Mouse (Mus musculus) midbrain, embryonic 13.5 days (tissue): ENCODE data around the gene Cad. TPM values are rescaled to one million over a fixed set of nuclear protein-coding genes. Genes with fewer than 3 reads are reported as not detected.
A peak's percentile ranks its signal among the peaks of the same experiment; 100 is the strongest.
"Not testable (repeated sequence)": the region's sequence is repeated elsewhere in the genome, so short reads cannot be mapped to it uniquely, and the experiment has no call there.

ENCODE experiments used
- ATAC-seq: fragments of 200-750 bp; cut with Nextera tagmentation; 2 replicates; pipeline ENCODE4 v1.8.0; 2017; ENCODE audit warnings: mild to moderate bottlenecking, moderate TSS enrichment, moderate library complexity
- H3K27ac ChIP-seq: fragments of 300-500 bp; sonication (generic); 2 replicates; pipeline ENCODE4 v1.5.1; 2015; ENCODE audit warnings: inconsistent platforms, mild to moderate bottlenecking, moderate library complexity
- H3K27me3 ChIP-seq: fragments of 300-500 bp; sonication (generic); 2 replicates; pipeline ENCODE4 v1.6.1; 2015; ENCODE audit warnings: mild to moderate bottlenecking, inconsistent platforms
- H3K36me3 ChIP-seq: fragments of 300-500 bp; sonication (generic); 2 replicates; pipeline ENCODE4 v1.6.1; 2015; ENCODE audit warnings: mild to moderate bottlenecking, inconsistent platforms
- H3K4me1 ChIP-seq: fragments of 300-500 bp; sonication (generic); replicated peaks from 2 replicates; pipeline ENCODE4 v1.6.1; 2015; ENCODE audit warnings: inconsistent platforms
- H3K4me2 ChIP-seq: fragments of 300-500 bp; sonication (generic); replicated peaks from 2 replicates; pipeline ENCODE4 v1.6.1; 2015; ENCODE audit warnings: moderate library complexity, mild to moderate bottlenecking, inconsistent platforms
- H3K4me3 ChIP-seq: fragments of 300-500 bp; sonication (generic); replicated peaks from 2 replicates; pipeline ENCODE4 v1.5.1; 2015; ENCODE audit warnings: mild to moderate bottlenecking, inconsistent platforms
- H3K9ac ChIP-seq: fragments of 300-500 bp; sonication (generic); replicated peaks from 2 replicates; pipeline ENCODE4 v1.6.1; 2015; ENCODE audit warnings: mild to moderate bottlenecking, inconsistent platforms
- H3K9me3 ChIP-seq: fragments of 300-500 bp; sonication (generic); 2 replicates; pipeline ENCODE4 v1.6.1; 2016; ENCODE audit warnings: mild to moderate bottlenecking, inconsistent platforms
- WGBS: fragments of 180-500 bp; shearing (Covaris S2); methylation state at CpG from one replicate; pipeline ENCODE4 v1.1.7; 2015; 5-methylcytosine and 5-hydroxymethylcytosine counted together
- polyA plus RNA-seq: library from polyadenylated mRNA; unstranded; fragments of >200 nt; fragmentation: Nextera tagmentation; extraction: Ambion mirVana; gene quantifications from 2 replicates; pipeline ENCODE4 v1.2.1, GENCODE M21; 2015

Cad gene
- polyA plus RNA-seq = 16.1 and 19.1 TPM in 2 replicates

DNA sequence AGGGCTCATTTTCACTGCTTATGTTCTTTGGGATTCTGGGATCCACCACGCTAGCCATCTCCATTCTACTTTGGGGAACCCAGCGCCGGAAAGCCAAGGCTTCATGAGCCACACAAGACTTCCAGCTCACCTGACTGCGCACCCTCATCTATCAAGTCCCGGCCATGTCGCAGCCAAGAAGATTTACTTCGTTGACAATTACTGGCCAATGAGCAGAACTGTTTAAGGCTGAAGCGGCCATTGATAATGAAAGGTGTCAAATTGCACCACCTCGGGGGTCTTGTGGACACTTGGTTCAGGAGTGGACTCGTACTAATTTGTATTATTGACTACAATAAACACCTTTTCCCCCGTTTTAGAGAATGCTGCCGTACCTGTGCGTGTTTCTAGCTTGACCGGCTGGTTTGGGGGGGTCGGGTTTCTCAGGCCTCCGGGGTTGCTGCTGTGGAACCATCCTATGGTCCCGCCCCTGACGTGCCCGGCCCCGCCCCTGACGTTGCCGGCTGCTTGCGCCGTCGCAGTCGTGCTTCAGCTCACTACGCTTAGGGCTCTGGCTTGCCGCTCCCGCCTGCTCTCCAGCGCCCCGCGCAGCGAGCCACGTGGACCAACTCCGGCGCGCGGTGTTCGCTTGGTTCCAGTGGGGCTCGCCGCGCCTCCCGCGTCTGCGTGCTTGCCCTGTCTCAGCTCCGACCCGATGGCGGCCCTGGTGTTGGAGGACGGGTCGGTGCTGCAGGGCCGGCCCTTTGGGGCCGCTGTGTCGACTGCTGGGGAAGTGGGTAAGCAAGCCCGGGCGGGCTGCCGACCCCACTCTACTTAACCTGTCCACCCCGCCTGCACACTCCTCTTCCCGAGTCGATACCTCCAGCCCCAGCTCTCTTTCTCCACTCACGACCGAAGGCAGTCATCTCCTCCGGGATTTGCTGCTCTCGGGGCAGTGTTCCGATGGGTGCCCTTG lies at the start of gene Cad:
TSS of gene Cad (plus strand) at position 520 of the 955 bp plus-strand sequence.
- no peaks in the 10 kb centered on the region for H3K9me3 ChIP-seq
- WGBS = 2% methylated on average over 61 of the region's 64 CpGs
- peak; percentile 98 for ATAC-seq

DNA sequence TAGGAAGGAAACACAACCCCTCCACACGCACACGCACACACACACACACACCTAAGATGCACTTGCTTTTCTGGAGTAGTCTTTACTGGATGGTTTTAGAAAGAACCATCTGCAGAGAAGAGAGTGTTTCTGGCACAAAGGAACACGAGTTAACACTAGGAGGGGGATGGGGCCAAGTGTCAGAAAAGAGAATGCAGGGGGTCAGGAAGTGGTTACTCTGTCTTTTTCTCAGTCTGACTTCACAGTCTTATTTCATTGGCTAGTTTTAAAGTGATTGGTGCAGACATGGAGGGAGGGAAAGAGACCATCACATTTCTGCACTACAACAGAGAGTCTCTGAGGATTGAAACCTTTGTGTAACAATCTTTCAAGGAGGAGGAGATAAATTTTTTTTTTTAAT lies 41.8 kb upstream of the Cad start:
- no peak overlapping the region for H3K4me2 ChIP-seq
- no peak overlapping the region for H3K4me3 ChIP-seq
- no peaks in the 10 kb centered on the region for H3K36me3 ChIP-seq
- H3K4me1 ChIP-seq = no peaks in the 10 kb centered on the region
- no peak overlapping the region for H3K9ac ChIP-seq
- H3K9me3 ChIP-seq = no peaks in the 10 kb centered on the region
- no peaks in the 10 kb centered on the region for H3K27me3 ChIP-seq
- H3K27ac ChIP-seq = no peak overlapping the region
- no peak for ATAC-seq
- WGBS = 73% methylated on average over 3 of the region's 3 CpGs

More for the DNA sequence above, at the start of gene Cad:
- H3K4me2 ChIP-seq = peak within 1 kb of the TSS; percentile 79
- H3K9ac ChIP-seq = peak within 1 kb of the TSS; percentile 77
- H3K4me3 ChIP-seq = peak within 1 kb of the TSS; percentile 56
- H3K27ac ChIP-seq = peak within 1 kb of the TSS; percentile 69
- peaks cover 32% of the 10 kb centered on the region for H3K36me3 ChIP-seq
- no peaks in the 10 kb centered on the region for H3K27me3 ChIP-seq
- H3K4me1 ChIP-seq = peaks cover 24% of the 10 kb centered on the region

DNA sequence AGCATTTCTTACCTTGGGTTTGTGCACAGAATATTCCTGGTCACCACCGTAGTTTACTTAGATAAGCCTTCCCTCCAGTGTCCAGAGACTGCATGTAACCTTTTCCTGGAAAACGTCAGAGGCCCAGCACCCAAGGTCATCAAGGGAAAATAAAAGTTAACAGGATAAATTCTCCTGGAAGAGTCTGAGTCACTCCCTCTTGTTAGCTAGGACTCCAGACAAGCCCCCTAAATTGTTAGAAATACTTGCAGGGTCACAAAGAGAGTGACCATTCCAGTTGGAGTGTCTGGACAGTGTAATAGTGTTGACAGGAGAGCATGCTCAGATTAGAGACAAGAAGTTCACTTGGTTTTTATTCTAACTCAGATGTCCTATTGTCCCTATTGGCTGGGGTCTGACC lies 38.7 kb upstream of the Cad start:
- Histone ChIP-seq H3K9me3 (no peaks in the 10 kb centered on the region), H3K36me3 (no peaks in the 10 kb centered on the region), H3K4me2 (no peak overlapping the region), H3K4me3 (no peak overlapping the region), H3K27me3 (no peaks in the 10 kb centered on the region), H3K4me1 (no peaks in the 10 kb centered on the region), H3K27ac (no peak overlapping the region), H3K9ac (no peak overlapping the region)
- no peak for ATAC-seq
- WGBS = 73% methylated on average over 2 of the region's 2 CpGs

DNA sequence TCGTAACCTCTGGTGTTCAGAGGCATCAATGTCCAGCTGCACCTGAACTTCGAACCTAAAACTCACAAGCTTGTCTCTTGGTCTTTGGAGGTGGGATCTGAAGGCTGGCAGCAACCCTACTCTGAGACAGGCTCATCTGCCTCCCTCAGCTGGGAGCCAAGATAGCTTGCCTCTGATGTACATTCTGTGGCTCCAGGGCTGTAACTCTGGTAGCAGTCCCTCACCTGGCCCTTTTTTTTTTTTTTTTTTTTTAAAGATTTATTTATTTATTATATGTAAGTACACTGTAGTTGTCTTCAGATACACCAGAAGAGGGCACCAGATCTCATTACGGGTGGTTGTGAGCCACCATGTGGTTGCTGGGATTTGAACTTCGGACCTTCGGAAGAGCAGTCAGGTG lies 32.8 kb upstream of the Cad start:
- not testable (repeated sequence) for ATAC-seq, H3K27ac ChIP-seq

DNA sequence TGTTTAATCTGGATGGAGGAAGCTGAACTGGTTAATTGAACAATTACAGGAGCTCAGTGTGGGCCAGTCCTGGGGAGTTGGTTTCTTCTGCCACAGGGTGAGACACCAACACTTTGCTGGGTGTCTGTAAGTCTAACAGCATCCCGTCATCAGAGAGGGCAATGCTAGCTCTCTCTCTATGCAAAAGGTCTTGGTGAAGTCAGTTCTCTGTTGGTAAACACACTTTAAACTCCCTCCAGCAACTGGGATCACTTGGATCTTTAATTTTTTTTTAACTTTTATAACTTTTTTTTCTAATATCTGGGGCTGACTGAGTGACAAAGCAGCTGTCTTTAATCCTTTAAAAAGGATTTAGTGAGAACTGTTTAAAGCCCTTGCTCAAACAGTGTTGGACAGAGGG lies 31.9 kb upstream of the Cad start:
- Histone ChIP-seq H3K27me3 (no peaks in the 10 kb centered on the region), H3K36me3 (no peaks in the 10 kb centered on the region), H3K27ac (no peak overlapping the region), H3K4me1 (peaks cover 7% of the 10 kb centered on the region), H3K4me2 (no peak overlapping the region), H3K9me3 (no peaks in the 10 kb centered on the region), H3K9ac (no peak overlapping the region), H3K4me3 (no peak overlapping the region)
- ATAC-seq = no peak
- WGBS = 23% methylated on average over 1 of the region's 1 CpGs

More for the DNA sequence above, 32.8 kb upstream of the Cad start:
- not testable (repeated sequence) for H3K27me3 ChIP-seq, H3K4me1 ChIP-seq, H3K36me3 ChIP-seq, H3K9me3 ChIP-seq, H3K4me3 ChIP-seq, H3K9ac ChIP-seq, H3K4me2 ChIP-seq
- 77% methylated on average over 5 of the region's 5 CpGs for WGBS

DNA sequence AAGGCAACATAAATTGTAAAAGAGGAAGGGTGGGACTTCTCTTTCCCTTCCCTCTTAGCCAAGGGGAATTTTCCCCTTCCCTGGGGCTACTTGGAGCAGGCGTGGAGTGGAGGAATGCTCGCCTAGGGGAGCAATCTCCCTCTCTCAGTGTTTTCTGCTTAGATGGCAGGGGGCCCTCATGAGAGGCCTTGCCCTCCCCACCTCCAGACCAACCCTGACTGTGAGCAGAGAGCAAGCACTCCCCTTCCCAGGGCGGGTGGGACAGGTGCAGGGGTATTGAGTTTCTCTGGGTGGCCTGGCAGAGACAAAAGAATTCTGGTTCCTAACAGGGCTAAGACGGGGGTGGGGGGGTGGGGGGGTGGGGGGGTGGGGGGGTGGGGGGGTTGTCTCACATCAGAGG lies 31.3 kb upstream of the Cad start:
- no peaks in the 10 kb centered on the region for H3K27me3 ChIP-seq
- H3K9ac ChIP-seq = no peak overlapping the region
- 0% methylated on average over 3 of the region's 4 CpGs for WGBS
- no peak for ATAC-seq
- no peaks in the 10 kb centered on the region for H3K9me3 ChIP-seq
- no peak overlapping the region for H3K4me2 ChIP-seq
- H3K4me1 ChIP-seq = peaks cover 7% of the 10 kb centered on the region
- no peak overlapping the region for H3K27ac ChIP-seq
- H3K4me3 ChIP-seq = no peak overlapping the region
- no peaks in the 10 kb centered on the region for H3K36me3 ChIP-seq

DNA sequence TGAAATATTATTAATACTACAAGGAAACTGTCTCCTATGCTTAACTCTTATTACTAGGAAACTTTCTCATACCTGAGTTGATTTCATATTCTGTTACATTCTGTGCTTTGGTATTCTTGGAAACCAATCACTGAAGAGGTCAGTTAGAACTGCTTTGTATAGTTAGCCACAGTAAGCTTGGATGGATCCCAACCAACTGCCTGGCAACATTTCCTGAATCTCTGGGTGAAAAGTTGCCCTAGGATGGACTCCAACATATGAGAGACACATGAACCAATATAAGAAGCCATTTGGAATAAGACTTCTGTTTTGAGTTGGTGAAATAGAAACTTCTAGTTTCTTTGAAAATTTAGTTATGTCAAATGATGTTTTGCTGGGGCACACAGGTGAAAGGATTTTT lies 29.9 kb upstream of the Cad start:
- H3K4me1 ChIP-seq = peaks cover 7% of the 10 kb centered on the region
- ATAC-seq = no peak
- H3K9ac ChIP-seq = no peak overlapping the region
- H3K27me3 ChIP-seq = no peaks in the 10 kb centered on the region
- no peak overlapping the region for H3K27ac ChIP-seq
- H3K9me3 ChIP-seq = no peaks in the 10 kb centered on the region
- H3K36me3 ChIP-seq = no peaks in the 10 kb centered on the region
- H3K4me3 ChIP-seq = no peak overlapping the region
- no peak overlapping the region for H3K4me2 ChIP-seq

DNA sequence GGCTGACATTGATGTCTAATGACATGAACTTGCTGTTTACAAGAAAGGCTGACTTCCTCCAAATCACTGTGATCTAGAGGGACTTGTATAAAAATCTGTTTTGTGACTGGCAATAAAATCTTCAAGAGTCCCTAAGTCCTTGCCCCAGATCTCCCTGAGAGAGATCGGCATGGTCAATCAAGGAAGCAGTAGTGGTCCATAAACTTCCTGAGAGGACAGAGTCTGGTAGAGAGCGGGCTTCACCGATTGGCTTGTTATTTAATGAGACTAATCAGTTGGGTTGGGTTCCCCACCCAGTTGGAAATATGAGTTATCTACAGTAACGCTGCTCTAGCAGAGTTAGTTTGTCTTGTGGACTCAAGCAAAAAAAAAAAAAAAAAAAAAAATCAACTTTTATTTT lies 23.7 kb upstream of the Cad start:
- Histone ChIP-seq H3K36me3 (peaks cover 6% of the 10 kb centered on the region; the same call in 1 of the 2 replicates), H3K4me2 (no peak overlapping the region), H3K4me1 (no peaks in the 10 kb centered on the region), H3K4me3 (no peak overlapping the region), H3K9ac (no peak overlapping the region), H3K27me3 (no peaks in the 10 kb centered on the region), H3K9me3 (no peaks in the 10 kb centered on the region), H3K27ac (no peak overlapping the region)
- ATAC-seq = no peak
- WGBS = 94% methylated on average over 4 of the region's 4 CpGs

DNA sequence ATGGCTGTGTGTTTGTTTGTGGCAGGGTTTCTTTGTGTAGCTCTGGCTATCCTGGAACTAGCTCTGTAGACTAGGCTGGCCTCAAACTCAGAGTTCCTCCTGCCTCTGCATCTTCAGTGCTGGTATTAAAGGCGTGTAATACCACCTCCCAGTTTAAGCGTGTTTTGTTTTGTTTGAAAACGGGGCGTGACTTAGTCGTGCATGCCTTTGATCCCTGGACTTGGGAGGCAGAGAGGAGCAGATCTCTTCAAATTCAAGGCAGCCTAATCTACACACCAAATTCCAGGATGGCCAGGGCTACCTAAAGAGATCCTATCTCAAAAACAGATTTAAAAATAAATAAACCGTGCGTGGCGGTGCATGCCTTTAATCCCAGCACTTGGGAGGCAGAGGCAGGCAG lies 23.1 kb upstream of the Cad start:
- Histone ChIP-seq H3K9ac (no peak overlapping the region), H3K27me3 (no peaks in the 10 kb centered on the region), H3K36me3 (peaks cover 12% of the 10 kb centered on the region), H3K4me3 (no peak overlapping the region), H3K9me3 (no peaks in the 10 kb centered on the region), H3K4me2 (no peak overlapping the region), H3K27ac (no peak overlapping the region), H3K4me1 (no peaks in the 10 kb centered on the region)
- no peak for ATAC-seq
- WGBS = 87% methylated on average over 8 of the region's 8 CpGs

DNA sequence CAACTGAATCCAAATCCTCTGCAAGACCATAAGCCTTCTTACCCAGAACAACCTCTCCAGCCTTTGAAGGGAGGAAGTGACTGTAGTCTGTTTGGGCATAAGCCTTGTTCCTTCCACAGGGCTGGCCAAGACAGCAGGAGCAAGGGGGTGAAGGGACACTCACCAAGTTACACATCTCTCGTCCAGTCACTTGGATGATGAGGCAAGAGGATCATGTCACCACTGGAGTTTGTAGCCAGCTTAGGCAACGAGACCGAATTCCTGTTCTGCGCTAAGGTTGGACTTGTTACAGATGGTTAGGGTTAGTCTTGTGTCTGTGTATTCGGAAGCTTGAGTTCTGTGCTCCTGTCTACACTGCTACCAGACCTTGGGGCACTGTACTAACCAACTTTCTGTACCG lies 19.9 kb upstream of the Cad start:
- H3K9ac ChIP-seq = no peak overlapping the region
- WGBS = 89% methylated on average over 6 of the region's 6 CpGs
- no peaks in the 10 kb centered on the region for H3K27me3 ChIP-seq
- ATAC-seq = no peak
- H3K4me2 ChIP-seq = no peak overlapping the region
- no peaks in the 10 kb centered on the region for H3K4me1 ChIP-seq
- no peak overlapping the region for H3K4me3 ChIP-seq
- no peak overlapping the region for H3K27ac ChIP-seq
- no peaks in the 10 kb centered on the region for H3K9me3 ChIP-seq
- peaks cover 39% of the 10 kb centered on the region for H3K36me3 ChIP-seq

DNA sequence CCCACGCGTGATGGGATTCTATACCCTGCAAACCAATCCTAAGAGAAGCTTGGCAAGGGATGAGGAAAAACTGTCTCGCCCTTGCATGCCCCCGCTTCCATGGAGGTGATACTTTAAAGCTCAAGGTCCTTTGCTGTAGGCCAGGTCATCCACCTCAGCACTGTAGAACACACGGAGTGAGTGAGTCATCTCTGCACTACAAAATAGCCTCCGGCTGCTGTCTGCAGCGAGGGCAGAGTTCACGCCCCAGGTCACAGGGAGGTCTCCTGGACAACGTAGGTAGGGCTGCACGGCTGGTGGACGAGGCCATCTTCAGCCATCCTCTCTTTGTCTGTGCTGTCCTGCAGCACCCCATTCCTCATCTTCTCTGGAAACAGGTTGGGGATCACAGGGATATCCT lies 18.0 kb upstream of the Cad start:
- not testable (repeated sequence) for H3K27me3 ChIP-seq, H3K27ac ChIP-seq, H3K4me3 ChIP-seq, H3K4me1 ChIP-seq, H3K9ac ChIP-seq, ATAC-seq, H3K9me3 ChIP-seq, H3K4me2 ChIP-seq
- WGBS = 91% methylated on average over 11 of the region's 11 CpGs
- peaks cover 58% of the 10 kb centered on the region for H3K36me3 ChIP-seq

DNA sequence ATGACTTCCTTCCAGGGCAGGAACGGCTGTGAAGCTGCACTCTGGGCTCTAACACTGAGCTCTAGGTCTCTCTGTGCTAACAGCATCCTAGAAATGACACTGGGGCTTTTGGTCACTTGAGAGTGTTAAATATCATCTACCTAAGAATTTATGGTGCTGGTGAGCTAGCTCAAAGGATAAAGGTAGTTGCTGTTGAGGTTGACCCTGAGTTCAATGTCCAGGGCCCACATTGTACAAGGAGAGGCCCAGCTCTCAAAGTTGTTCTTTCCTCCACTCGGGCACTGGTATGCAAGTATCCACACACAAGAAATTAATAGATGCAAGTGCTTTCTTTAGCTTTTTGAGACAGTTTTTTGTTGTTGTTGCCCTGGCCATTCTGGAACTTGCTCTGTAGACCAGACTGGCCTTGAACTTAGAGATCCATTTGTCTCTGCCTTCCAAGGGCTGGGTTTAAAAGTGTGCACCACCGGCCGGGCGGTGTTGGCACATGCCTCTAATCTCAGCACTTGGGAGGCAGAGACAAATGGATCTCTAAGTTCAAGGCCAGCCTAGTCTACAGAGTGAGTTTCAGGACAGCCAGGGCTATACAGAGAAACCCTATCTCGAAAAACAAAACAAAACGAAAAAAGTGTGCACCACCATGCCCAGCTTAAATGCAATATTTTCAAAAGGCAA lies 16.3 kb upstream of the Cad start:
- H3K36me3 ChIP-seq = peaks cover 76% of the 10 kb centered on the region
- 91% methylated on average over 7 of the region's 7 CpGs for WGBS
- no peaks in the 10 kb centered on the region for H3K9me3 ChIP-seq
- H3K27me3 ChIP-seq = no peaks in the 10 kb centered on the region
- H3K4me1 ChIP-seq = no peaks in the 10 kb centered on the region
- H3K4me2 ChIP-seq = no peak overlapping the region
- H3K4me3 ChIP-seq = no peak overlapping the region
- H3K9ac ChIP-seq = no peak overlapping the region
- ATAC-seq = no peak
- H3K27ac ChIP-seq = no peak overlapping the region
